Mouse (Mus musculus) G1E (cell line): ENCODE results near the gene Mbnl1.

ENCODE experiments used
- CTCF ChIP-seq: IDR thresholded peaks from 2 replicates; pipeline ENCODE4 v1.5.1; 2012; ENCODE audit warnings: low read depth, low read length, inconsistent platforms, mixed read lengths
- GATA1 ChIP-seq: IDR thresholded peaks from 2 replicates; pipeline ENCODE4 v1.6.1; 2012; ENCODE audit warnings: borderline replicate concordance, low read length, inconsistent platforms, mixed read lengths
- GATA2 ChIP-seq: IDR thresholded peaks from 2 replicates; pipeline ENCODE4 v1.6.1; 2012; ENCODE audit warnings: low read depth, low read length, inconsistent platforms, borderline replicate concordance
- POLR2AphosphoS5 ChIP-seq: IDR thresholded peaks from 2 replicates; pipeline ENCODE4 v1.6.1; 2012; ENCODE audit warnings: low read depth, low read length, inconsistent platforms; ENCODE audit not compliant: insufficient replicate concordance
- TAL1 ChIP-seq: conservative IDR thresholded peaks from 2 replicates; pipeline ENCODE4 v1.6.1; 2012; ENCODE audit warnings: low read depth, low read length, inconsistent platforms, mixed read lengths

GRCm38 (mm10) chr3:60575945-60576344 lies 103.3 kb downstream of the Mbnl1 start:
- no peak for TF ChIP-seq CTCF
- TF ChIP-seq GATA2 = no peak
- no peak for TF ChIP-seq TAL1
- TF ChIP-seq GATA1 = no peak
- no peak for TF ChIP-seq POLR2AphosphoS5
